Mouse (Mus musculus): ENCODE measurements at regions not wholly inside any gene's neighbourhood (a gene's known extent, or its start where the extent isn't known, plus 50 kb on each side); places are given as distances from the start of the nearest gene placed in this dataset.

DNA sequence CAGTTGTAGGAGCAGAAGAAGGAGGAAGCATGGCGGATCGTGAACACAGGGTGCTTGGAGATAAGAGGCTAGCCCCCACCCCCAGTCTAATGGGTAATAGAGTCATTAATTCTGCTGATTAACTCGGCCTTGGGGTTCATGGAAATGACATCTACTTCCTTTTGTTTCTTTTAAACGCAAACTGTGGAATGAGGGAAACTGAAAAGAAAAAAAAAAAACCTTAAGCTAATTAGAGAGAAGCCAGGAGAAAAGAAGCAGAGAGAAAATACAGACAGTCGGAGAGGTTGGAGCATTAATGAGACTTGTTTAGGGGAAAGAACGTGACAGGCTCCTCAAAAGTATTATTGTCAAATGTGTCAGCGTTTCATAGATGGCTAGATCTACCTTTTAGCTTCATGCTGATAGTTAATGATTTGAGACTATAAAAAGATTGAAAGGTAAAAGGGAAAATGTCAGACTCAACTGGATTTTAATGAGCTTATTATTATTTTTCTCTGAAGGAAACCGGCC, 307.5 kb downstream of the Rnf144b start:
- TF ChIP-seq POLR2A (IDR thresholded peaks at IDR 0.05; ENCODE audit: insufficient read depth, low read depth, low read length) (no peak), CTCF (IDR thresholded peaks at IDR 0.05; ENCODE audit: insufficient read depth, low read depth, low read length) (no peak)

Measured in olfactory bulb, adult 2 months (tissue).